Mouse (Mus musculus): ENCODE data around the gene L3mbtl2.

DNA sequence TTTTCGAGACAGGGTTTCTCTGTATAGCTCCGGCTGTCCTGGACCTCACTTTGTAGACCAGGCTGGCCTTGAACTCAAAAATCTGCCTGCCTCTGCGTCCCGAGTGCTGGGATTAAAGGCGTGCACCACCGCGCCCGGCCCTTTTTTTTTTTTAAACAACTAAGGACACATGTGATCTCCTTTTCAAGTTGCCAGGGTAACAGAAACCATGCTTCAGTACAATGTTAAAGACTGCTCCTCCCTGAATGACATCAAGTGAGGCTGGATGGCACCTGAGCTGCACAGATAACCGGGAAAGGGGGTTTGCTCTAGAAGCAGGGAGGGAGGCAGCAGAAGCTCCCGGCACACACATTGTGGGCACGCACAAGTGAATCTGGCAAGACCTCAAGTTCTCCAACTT, 45.3 kb downstream of the L3mbtl2 start:
- TF ChIP-seq EP300 (optimal IDR thresholded peaks at IDR 0.05) = no peak
- TF ChIP-seq CTCF (IDR thresholded peaks at IDR 0.05; ENCODE audit: low read depth) = no peak

Data from stomach, postnatal 0 days (tissue).